Mouse (Mus musculus): ENCODE measurements at regions not wholly inside any gene's neighbourhood (a gene's known extent, or its start where the extent isn't known, plus 50 kb on each side); places are given as distances from the start of the nearest gene placed in this dataset.
"Not testable (repeated sequence)": the region's sequence is repeated elsewhere in the genome, so short reads cannot be mapped to it uniquely, and the experiment has no call there.

GRCm38 (mm10) chr9:17987606-17988005 lies 304.3 kb upstream of the Chordc1 start:
- peak; percentile 31 for DNase-seq (ENCODE audit: low spot score)

- DNase-seq (ENCODE audit: low spot score), result peak; percentile 45
Measured at GRCm38 (mm10) chr9:18002557-18002956, 289.4 kb upstream of the Chordc1 start.

GRCm38 (mm10) chr9:18041346-18041745 lies 250.6 kb upstream of the Chordc1 start:
- DNase-seq (ENCODE audit: low spot score), result no peak

GRCm38 (mm10) chr9:18042636-18043035 lies 249.3 kb upstream of the Chordc1 start:
- not testable (repeated sequence) for DNase-seq (ENCODE audit: low spot score)

- DNase-seq (ENCODE audit: low spot score), result no peak
Measured at GRCm38 (mm10) chr9:18076942-18077341, 215.0 kb upstream of the Chordc1 start.

GRCm38 (mm10) chr9:18078446-18078845 lies 213.5 kb upstream of the Chordc1 start:
- DNase-seq (ENCODE audit: low spot score), result not testable (repeated sequence)

GRCm38 (mm10) chr9:18079120-18079519 lies 212.8 kb upstream of the Chordc1 start:
- DNase-seq (ENCODE audit: low spot score), result not testable (repeated sequence)
